Mouse (Mus musculus) layer of hippocampus, adult 8-10 months (tissue): ENCODE results near the gene Dync1li1. TPM values are rescaled to one million over a fixed set of nuclear protein-coding genes. Genes with fewer than 3 reads are reported as not detected.
"Not testable (repeated sequence)": the region's sequence is repeated elsewhere in the genome, so short reads cannot be mapped to it uniquely, and the experiment has no call there.

Experiments used
- DNase-seq, 2 experiments: peaks; one replicate each; pipeline ENCODE4 v3.0.0; 2022; ENCODE audit warnings: low spot score in 2 of 2
- total RNA-seq, 4 experiments: library from RNA; stranded (reverse); gene quantifications; 2 replicates each; pipeline ENCODE4 v1.2.4; 2022

Gene Dync1li1
- 10 to 100 TPM; 84.7 to 97.3 (median 90.5) TPM for total RNA-seq

- DNase-seq, result peak; percentile 95 to 98
These were observed at the start of gene Dync1li1 for GRCm38 (mm10) chr9:114688252-114688952. TSS of gene Dync1li1 (plus strand) at chr9:114688790.

GRCm38 (mm10) chr9:114639186-114639748 is 49.3 kb upstream of the Dync1li1 start:
- no peak for DNase-seq

GRCm38 (mm10) chr9:114639839-114640646 is 48.5 kb upstream of the Dync1li1 start, which contains the start of gene Cnot10:
TSS of gene Cnot10 (minus strand) at chr9:114640184.
- peak; percentile 92 to 95 for DNase-seq

- peak; percentile 72 to 80 for DNase-seq
These were observed 41.8 kb upstream of the Dync1li1 start for GRCm38 (mm10) chr9:114646556-114647505.

- DNase-seq, result no peak
These were observed 40.8 kb upstream of the Dync1li1 start for GRCm38 (mm10) chr9:114647506-114648432.

- DNase-seq, result not testable (repeated sequence)
These were observed 40.1 kb upstream of the Dync1li1 start for GRCm38 (mm10) chr9:114648472-114648871.

GRCm38 (mm10) chr9:114649371-114649770 is 39.2 kb upstream of the Dync1li1 start:
- no peak for DNase-seq

- DNase-seq, result no peak
These were observed 37.5 kb upstream of the Dync1li1 start for GRCm38 (mm10) chr9:114650938-114651634.

- no peak for DNase-seq
These were observed 33.2 kb upstream of the Dync1li1 start for GRCm38 (mm10) chr9:114655356-114655755.

GRCm38 (mm10) chr9:114656701-114657100 is 31.9 kb upstream of the Dync1li1 start:
- no peak for DNase-seq

- no peak for DNase-seq
These were observed 28.1 kb upstream of the Dync1li1 start for GRCm38 (mm10) chr9:114660506-114660905.

GRCm38 (mm10) chr9:114660983-114661382 is 27.6 kb upstream of the Dync1li1 start:
- no peak for DNase-seq

GRCm38 (mm10) chr9:114661991-114662390 is 26.6 kb upstream of the Dync1li1 start:
- no peak for DNase-seq

- DNase-seq, result no peak
These were observed 24.8 kb upstream of the Dync1li1 start for GRCm38 (mm10) chr9:114663782-114664181.

GRCm38 (mm10) chr9:114666858-114667257 is 21.7 kb upstream of the Dync1li1 start:
- DNase-seq, result no peak

GRCm38 (mm10) chr9:114668047-114668446 is 20.5 kb upstream of the Dync1li1 start:
- no peak for DNase-seq

GRCm38 (mm10) chr9:114669011-114669410 is 19.6 kb upstream of the Dync1li1 start:
- no peak for DNase-seq

- DNase-seq, result no peak
These were observed 16.6 kb upstream of the Dync1li1 start for GRCm38 (mm10) chr9:114671946-114672345.
